Mouse (Mus musculus): ENCODE results near the gene Mroh9. TPM values are rescaled to one million over a fixed set of nuclear protein-coding genes. Genes with fewer than 3 reads are reported as not detected.

Mroh9 gene
- polyA plus RNA-seq (2014; fragmentation: Nextera tagmentation; extraction: Ambion mirVana) = not detected in 2 replicates

DNA sequence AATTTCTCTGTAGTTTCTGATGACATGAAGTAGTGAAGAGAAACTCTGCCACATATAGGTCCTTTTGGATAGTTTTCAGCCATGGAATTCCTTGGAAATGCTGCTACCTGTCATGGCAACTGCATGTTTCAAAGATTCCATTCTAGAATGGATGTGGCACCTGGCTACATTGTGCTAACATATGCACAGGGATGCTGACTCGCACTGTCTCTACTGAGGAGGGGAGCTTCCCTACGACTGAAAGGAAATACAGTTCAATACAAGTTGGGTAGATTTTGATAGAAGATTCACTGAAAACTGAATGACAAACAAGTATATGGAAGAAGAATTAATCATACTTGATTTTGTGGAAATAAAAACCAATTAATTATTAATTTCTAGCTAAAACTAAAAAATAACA lies at the start of gene Mroh9:
TSS of gene Mroh9 (minus strand) at position 101 of the 400 bp plus-strand sequence.
- H3K36me3 ChIP-seq (ENCODE audit: control insufficient read depth, insufficient read depth, low read length) = no peaks in the 10 kb centered on the region
- H3K27me3 ChIP-seq (ENCODE audit: control insufficient read depth, insufficient read depth, low read length) = no peaks in the 10 kb centered on the region
- H3K27ac ChIP-seq (ENCODE audit: low read depth, low read length) = no peak within 1 kb of the TSS
- WGBS (ENCODE audit: insufficient replicate concordance) = 77% methylated on average over 2 of the region's 2 CpGs
- ATAC-seq (replicated peaks; ENCODE audit: insufficient number of reproducible peaks, low FRiP score, low TSS enrichment) = no peak
- no peaks in the 10 kb centered on the region for H3K4me1 ChIP-seq (ENCODE audit: control insufficient read depth, insufficient read depth, low read length)
- no peaks in the 10 kb centered on the region for H3K9me3 ChIP-seq (replicated peaks; ENCODE audit: control insufficient read depth, low read length)
- H3K4me2 ChIP-seq = no peak within 1 kb of the TSS
- no peak within 1 kb of the TSS for H3K9ac ChIP-seq (ENCODE audit: low read depth, low read length)
- no peak within 1 kb of the TSS for H3K4me3 ChIP-seq (ENCODE audit: low read depth, low read length)

DNA sequence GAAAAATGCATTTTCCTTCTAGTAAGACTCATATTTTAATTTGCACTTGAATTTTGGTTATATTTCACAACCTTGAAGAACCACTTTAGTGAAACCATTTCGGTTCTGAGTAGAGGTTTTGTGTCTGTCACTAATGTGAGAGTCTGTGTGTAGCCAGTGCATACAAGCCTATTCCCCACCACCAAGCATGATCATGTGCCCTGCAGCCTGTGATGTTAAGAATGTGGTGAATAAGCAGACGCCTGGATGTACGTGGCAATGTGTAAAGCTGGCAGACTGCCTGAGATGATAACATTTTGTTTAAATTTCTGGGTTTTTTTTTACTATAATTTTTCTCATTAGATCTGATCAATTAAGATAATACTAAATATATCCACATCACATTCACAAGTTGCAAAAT lies 44.5 kb upstream of the Mroh9 start:
- Histone ChIP-seq H3K27me3 (ENCODE audit: control insufficient read depth, insufficient read depth, low read length) (no peaks in the 10 kb centered on the region), H3K9me3 (replicated peaks; ENCODE audit: control insufficient read depth, low read length) (no peaks in the 10 kb centered on the region), H3K4me2 (no peak overlapping the region), H3K36me3 (ENCODE audit: control insufficient read depth, insufficient read depth, low read length) (no peaks in the 10 kb centered on the region), H3K4me1 (ENCODE audit: control insufficient read depth, insufficient read depth, low read length) (no peaks in the 10 kb centered on the region), H3K9ac (ENCODE audit: low read depth, low read length) (no peak overlapping the region), H3K27ac (ENCODE audit: low read depth, low read length) (no peak overlapping the region), H3K4me3 (ENCODE audit: low read depth, low read length) (no peak overlapping the region)
- no peak for ATAC-seq (replicated peaks; ENCODE audit: insufficient number of reproducible peaks, low FRiP score, low TSS enrichment)
- WGBS (ENCODE audit: insufficient replicate concordance) = 65% methylated on average over 3 of the region's 3 CpGs

GRCm38 (mm10) chr1:163129129-163129900 lies 43.8 kb upstream of the Mroh9 start:
- H3K4me2 ChIP-seq = no peak overlapping the region
- WGBS (ENCODE audit: insufficient replicate concordance) = 73% methylated on average over 9 of the region's 9 CpGs
- no peak for ATAC-seq (replicated peaks; ENCODE audit: insufficient number of reproducible peaks, low FRiP score, low TSS enrichment)

GRCm38 (mm10) chr1:163126175-163126881 lies 40.9 kb upstream of the Mroh9 start:
- Histone ChIP-seq H3K27ac (ENCODE audit: low read depth, low read length) (no peak overlapping the region), H3K9me3 (replicated peaks; ENCODE audit: control insufficient read depth, low read length) (no peaks in the 10 kb centered on the region), H3K27me3 (ENCODE audit: control insufficient read depth, insufficient read depth, low read length) (no peaks in the 10 kb centered on the region), H3K4me2 (no peak overlapping the region), H3K4me1 (ENCODE audit: control insufficient read depth, insufficient read depth, low read length) (no peaks in the 10 kb centered on the region), H3K9ac (ENCODE audit: low read depth, low read length) (no peak overlapping the region), H3K4me3 (ENCODE audit: low read depth, low read length) (no peak overlapping the region), H3K36me3 (ENCODE audit: control insufficient read depth, insufficient read depth, low read length) (no peaks in the 10 kb centered on the region)
- 68% methylated on average over 7 of the region's 7 CpGs for WGBS (ENCODE audit: insufficient replicate concordance)
- no peak for ATAC-seq (replicated peaks; ENCODE audit: insufficient number of reproducible peaks, low FRiP score, low TSS enrichment)

More at GRCm38 (mm10) chr1:163129129-163129900, 43.8 kb upstream of the Mroh9 start:
- no peaks in the 10 kb centered on the region for H3K9me3 ChIP-seq (replicated peaks; ENCODE audit: control insufficient read depth, low read length)
- no peak overlapping the region for H3K27ac ChIP-seq (ENCODE audit: low read depth, low read length)
- H3K9ac ChIP-seq (ENCODE audit: low read depth, low read length) = no peak overlapping the region
- no peaks in the 10 kb centered on the region for H3K36me3 ChIP-seq (ENCODE audit: control insufficient read depth, insufficient read depth, low read length)
- H3K27me3 ChIP-seq (ENCODE audit: control insufficient read depth, insufficient read depth, low read length) = no peaks in the 10 kb centered on the region
- H3K4me1 ChIP-seq (ENCODE audit: control insufficient read depth, insufficient read depth, low read length) = no peaks in the 10 kb centered on the region
- H3K4me3 ChIP-seq (ENCODE audit: low read depth, low read length) = no peak overlapping the region

- no peak for ATAC-seq (replicated peaks; ENCODE audit: insufficient number of reproducible peaks, low FRiP score, low TSS enrichment)
- 70% methylated on average over 1 of the region's 1 CpGs for WGBS (ENCODE audit: insufficient replicate concordance)
- Histone ChIP-seq H3K4me1 (ENCODE audit: control insufficient read depth, insufficient read depth, low read length) (no peaks in the 10 kb centered on the region), H3K9ac (ENCODE audit: low read depth, low read length) (no peak overlapping the region), H3K4me2 (no peak overlapping the region), H3K27me3 (ENCODE audit: control insufficient read depth, insufficient read depth, low read length) (no peaks in the 10 kb centered on the region), H3K36me3 (ENCODE audit: control insufficient read depth, insufficient read depth, low read length) (no peaks in the 10 kb centered on the region), H3K4me3 (ENCODE audit: low read depth, low read length) (no peak overlapping the region), H3K27ac (ENCODE audit: low read depth, low read length) (no peak overlapping the region), H3K9me3 (replicated peaks; ENCODE audit: control insufficient read depth, low read length) (no peaks in the 10 kb centered on the region)
Measured at GRCm38 (mm10) chr1:163122414-163122813, 36.9 kb upstream of the Mroh9 start.

DNA sequence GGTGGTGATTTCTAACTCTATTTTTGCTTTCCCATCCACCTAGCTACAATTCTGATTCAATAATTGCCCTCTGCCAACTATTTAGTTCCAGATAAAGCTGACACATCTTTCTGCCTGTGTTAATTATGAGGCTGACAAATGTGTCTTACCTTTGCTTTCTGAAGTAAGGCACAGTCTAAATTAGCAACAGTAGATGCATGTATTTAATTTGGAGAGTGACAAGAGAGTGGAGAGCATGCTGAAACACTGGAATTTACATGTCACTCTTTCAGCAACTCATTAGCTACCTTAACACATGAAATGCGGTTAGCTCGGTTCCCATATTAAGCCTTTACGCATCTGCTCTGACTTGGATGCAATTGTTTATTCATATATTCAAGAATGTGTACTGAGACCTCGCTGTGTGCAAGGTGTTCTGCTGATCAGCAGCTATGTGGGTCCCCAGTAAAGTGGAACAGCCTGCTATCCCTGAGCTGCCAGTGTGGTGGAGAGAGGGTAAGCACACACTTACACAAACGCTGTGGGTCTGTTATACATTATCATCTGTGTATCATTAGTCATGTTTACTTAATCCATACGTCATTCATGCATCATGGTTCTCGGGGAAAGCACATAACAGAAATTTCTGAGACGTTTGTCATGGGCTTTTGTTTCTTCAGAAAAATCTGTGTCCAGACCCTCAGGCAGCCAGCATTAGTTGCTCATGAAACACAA lies 28.1 kb upstream of the Mroh9 start:
- 62% methylated on average over 8 of the region's 8 CpGs for WGBS (ENCODE audit: insufficient replicate concordance)
- Histone ChIP-seq H3K9ac (ENCODE audit: low read depth, low read length) (no peak overlapping the region), H3K27me3 (ENCODE audit: control insufficient read depth, insufficient read depth, low read length) (no peaks in the 10 kb centered on the region), H3K4me2 (no peak overlapping the region), H3K4me3 (ENCODE audit: low read depth, low read length) (no peak overlapping the region), H3K4me1 (ENCODE audit: control insufficient read depth, insufficient read depth, low read length) (no peaks in the 10 kb centered on the region), H3K36me3 (ENCODE audit: control insufficient read depth, insufficient read depth, low read length) (no peaks in the 10 kb centered on the region), H3K27ac (ENCODE audit: low read depth, low read length) (no peak overlapping the region), H3K9me3 (replicated peaks; ENCODE audit: control insufficient read depth, low read length) (no peaks in the 10 kb centered on the region)
- no peak for ATAC-seq (replicated peaks; ENCODE audit: insufficient number of reproducible peaks, low FRiP score, low TSS enrichment)

- H3K9me3 ChIP-seq (replicated peaks; ENCODE audit: control insufficient read depth, low read length) = no peaks in the 10 kb centered on the region
- WGBS (ENCODE audit: insufficient replicate concordance) = 77% methylated on average over 4 of the region's 4 CpGs
- H3K4me3 ChIP-seq (ENCODE audit: low read depth, low read length) = no peak overlapping the region
- no peak overlapping the region for H3K9ac ChIP-seq (ENCODE audit: low read depth, low read length)
- H3K27ac ChIP-seq (ENCODE audit: low read depth, low read length) = no peak overlapping the region
- ATAC-seq (replicated peaks; ENCODE audit: insufficient number of reproducible peaks, low FRiP score, low TSS enrichment) = no peak
- H3K27me3 ChIP-seq (ENCODE audit: control insufficient read depth, insufficient read depth, low read length) = no peaks in the 10 kb centered on the region
- no peaks in the 10 kb centered on the region for H3K36me3 ChIP-seq (ENCODE audit: control insufficient read depth, insufficient read depth, low read length)
- no peaks in the 10 kb centered on the region for H3K4me1 ChIP-seq (ENCODE audit: control insufficient read depth, insufficient read depth, low read length)
- no peak overlapping the region for H3K4me2 ChIP-seq
Measured at GRCm38 (mm10) chr1:163112482-163113164, 27.2 kb upstream of the Mroh9 start.

DNA sequence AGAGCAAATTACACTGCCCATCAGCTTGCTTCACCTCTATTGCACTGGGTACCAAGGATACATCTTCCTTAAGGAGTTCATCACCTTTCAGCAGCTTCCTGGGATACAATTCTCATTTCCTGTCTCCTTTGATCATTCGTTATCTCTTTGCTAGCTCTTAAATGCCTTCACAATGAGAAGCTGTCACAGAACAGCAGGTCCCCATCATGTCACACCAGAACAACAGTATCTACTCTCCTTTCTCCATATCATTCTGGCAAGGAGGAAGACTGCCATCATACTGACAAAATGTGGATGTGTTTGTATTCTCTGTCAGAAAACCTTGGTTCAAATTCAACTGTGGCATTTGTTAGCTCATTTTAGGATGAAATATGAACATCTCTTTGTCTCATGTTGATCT lies 19.5 kb upstream of the Mroh9 start:
- H3K4me2 ChIP-seq = no peak overlapping the region
- no peak overlapping the region for H3K9ac ChIP-seq (ENCODE audit: low read depth, low read length)
- no peaks in the 10 kb centered on the region for H3K36me3 ChIP-seq (ENCODE audit: control insufficient read depth, insufficient read depth, low read length)
- H3K27ac ChIP-seq (ENCODE audit: low read depth, low read length) = no peak overlapping the region
- no peak for ATAC-seq (replicated peaks; ENCODE audit: insufficient number of reproducible peaks, low FRiP score, low TSS enrichment)
- H3K4me1 ChIP-seq (ENCODE audit: control insufficient read depth, insufficient read depth, low read length) = no peaks in the 10 kb centered on the region
- H3K9me3 ChIP-seq (replicated peaks; ENCODE audit: control insufficient read depth, low read length) = no peaks in the 10 kb centered on the region
- 26% methylated on average over 1 of the region's 1 CpGs for WGBS (ENCODE audit: insufficient replicate concordance)
- H3K4me3 ChIP-seq (ENCODE audit: low read depth, low read length) = no peak overlapping the region
- no peaks in the 10 kb centered on the region for H3K27me3 ChIP-seq (ENCODE audit: control insufficient read depth, insufficient read depth, low read length)
